Mouse (Mus musculus): Measurements from ENCODE around the gene Cog6.

DNA sequence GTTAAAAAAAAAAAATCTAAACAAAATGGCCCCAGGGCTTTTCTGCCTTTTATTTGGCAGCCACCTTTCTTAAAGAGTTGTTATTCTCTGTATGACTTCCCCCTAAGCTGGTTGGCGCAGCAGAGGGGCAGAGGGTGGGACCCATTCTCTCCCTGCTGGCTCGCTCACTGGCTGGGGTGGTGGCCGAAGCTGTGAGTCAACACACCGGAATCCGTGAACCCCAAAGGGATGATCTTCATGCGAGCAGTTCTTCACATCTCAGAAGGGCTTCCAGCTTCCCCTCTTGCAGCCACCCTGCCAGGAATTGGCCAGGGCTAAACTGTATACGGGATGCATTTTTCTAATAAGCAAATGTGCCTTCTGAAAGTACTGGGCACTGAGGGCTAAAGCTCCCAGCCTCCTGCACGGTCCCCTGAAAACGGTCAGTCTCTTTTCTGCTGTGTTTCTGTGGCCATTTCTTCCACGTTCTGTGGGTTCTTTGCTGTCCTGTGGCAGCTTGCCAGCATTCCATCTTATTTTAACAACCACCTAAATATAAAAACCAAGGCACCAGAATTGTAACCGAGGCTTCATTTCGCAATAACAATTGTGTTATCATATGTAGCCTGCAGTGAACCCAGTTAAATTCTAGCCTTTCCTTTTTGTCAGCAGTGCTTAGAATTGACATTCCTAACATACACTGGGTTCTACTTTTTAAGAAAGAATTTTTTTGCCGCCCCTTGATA, 46.5 kb upstream of the Cog6 start:
- TF ChIP-seq GATA1 (IDR thresholded peaks at IDR 0.05; ENCODE audit: low read length) (no peak), TAL1 (IDR thresholded peaks at IDR 0.05; ENCODE audit: low read length) (no peak)

Measured in erythroblast, embryonic 14.5 days (primary cell).